Mouse (Mus musculus): ENCODE data around the gene Cwc22. TPM values are rescaled to one million over a fixed set of nuclear protein-coding genes. Genes with fewer than 3 reads are reported as not detected.

Cwc22 gene
- polyA plus RNA-seq, 1 experiment from 2014 or later, result 36.6 TPM

DNA sequence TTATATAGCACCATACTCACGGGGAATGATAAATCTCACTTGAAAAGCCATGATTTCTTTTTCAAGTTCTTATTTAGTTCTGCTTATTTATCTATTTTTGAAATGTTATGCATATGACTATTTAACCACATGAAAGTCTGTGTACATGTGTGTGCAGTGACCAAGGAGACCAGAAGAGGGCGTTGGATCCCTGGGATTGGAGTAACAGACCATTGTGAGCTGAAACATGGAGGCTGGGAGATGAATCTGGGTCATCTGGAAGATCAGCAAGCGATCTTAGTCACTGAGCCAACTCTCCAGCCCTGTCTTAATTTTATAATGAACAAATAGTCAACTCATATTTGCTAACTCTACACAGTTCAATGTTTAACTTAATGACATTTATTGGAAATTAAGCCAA is 110.4 kb downstream of the Cwc22 start:
- CTCF ChIA-PET, result no interaction called here
- ATAC-seq, result no peak

More for the DNA sequence above, 110.4 kb downstream of the Cwc22 start:
- H3K27me3 ChIP-seq, result peaks cover 33% of the 10 kb centered on the region
- in situ Hi-C loops (cut with MboI; ENCODE audit: low pct_unique_long_range_greater_than_20kb), result no loop called here
- TF ChIP-seq CTCF (IDR thresholded peaks at IDR 0.05), result no peak
- POLR2A ChIA-PET, result no interaction called here
- DNase-seq (ENCODE audit: low read depth, low spot score), result no peak

Other genes with a start within 250 kb of the Cwc22 start
- gene Zfp385b, start 126.7 kb downstream of the Cwc22 start, polyA plus RNA-seq (2021), result 0.74 TPM